Mouse (Mus musculus): ENCODE results near the gene Plxnd1. TPM values are rescaled to one million over a fixed set of nuclear protein-coding genes. Genes with fewer than 3 reads are reported as not detected.

Gene Plxnd1
- polyA plus RNA-seq, 1 experiment from 2014 or later: 25.2 TPM

GRCm38 (mm10) chr6:115918615-115919014, 76.2 kb downstream of the Plxnd1 start:
- Histone ChIP-seq H3K27me3 (no peaks in the 10 kb centered on the region), H3K4me3 (replicated peaks) (no peak overlapping the region), H3K36me3 (peaks cover 28% of the 10 kb centered on the region; the same call in 1 of the 2 replicates), H3K4me1 (replicated peaks) (no peaks in the 10 kb centered on the region; the same call in 1 of the 2 replicates), H3K9ac (replicated peaks) (no peak overlapping the region), H3K4me2 (no peak overlapping the region), H3K9me3 (no peaks in the 10 kb centered on the region), H3K27ac (no peak overlapping the region)
- no peak for ATAC-seq (ENCODE audit: insufficient number of reproducible peaks, insufficient read depth, low FRiP score, low TSS enrichment, low read depth)
- 94% methylated on average over 1 of the region's 1 CpGs for WGBS

GRCm38 (mm10) chr6:115916611-115917010, 78.2 kb downstream of the Plxnd1 start:
- H3K9me3 ChIP-seq: no peaks in the 10 kb centered on the region
- H3K4me2 ChIP-seq: no peak overlapping the region
- H3K4me1 ChIP-seq (replicated peaks): no peaks in the 10 kb centered on the region; the same call in 1 of the 2 replicates
- no peak for ATAC-seq (ENCODE audit: insufficient number of reproducible peaks, insufficient read depth, low FRiP score, low TSS enrichment, low read depth)
- H3K27me3 ChIP-seq: no peaks in the 10 kb centered on the region
- WGBS: 81% methylated on average over 5 of the region's 5 CpGs
- no peak overlapping the region for H3K4me3 ChIP-seq (replicated peaks)
- H3K27ac ChIP-seq: no peak overlapping the region
- no peak overlapping the region for H3K9ac ChIP-seq (replicated peaks)
- peaks cover 23% of the 10 kb centered on the region; the same call in 1 of the 2 replicates for H3K36me3 ChIP-seq

GRCm38 (mm10) chr6:115915601-115916445, 79.0 kb downstream of the Plxnd1 start:
- Histone ChIP-seq H3K4me2 (no peak overlapping the region), H3K27ac (no peak overlapping the region), H3K36me3 (peaks cover 25% of the 10 kb centered on the region; the same call in 1 of the 2 replicates), H3K9me3 (no peaks in the 10 kb centered on the region), H3K4me3 (replicated peaks) (no peak overlapping the region), H3K9ac (replicated peaks) (no peak overlapping the region), H3K27me3 (no peaks in the 10 kb centered on the region), H3K4me1 (replicated peaks) (no peaks in the 10 kb centered on the region; the same call in 1 of the 2 replicates)
- ATAC-seq (ENCODE audit: insufficient number of reproducible peaks, insufficient read depth, low FRiP score, low TSS enrichment, low read depth): no peak
- WGBS: 52% methylated on average over 17 of the region's 17 CpGs

- no peak for ATAC-seq (ENCODE audit: insufficient number of reproducible peaks, insufficient read depth, low FRiP score, low TSS enrichment, low read depth)
- Histone ChIP-seq H3K27ac (no peak overlapping the region), H3K4me2 (no peak overlapping the region), H3K36me3 (peaks cover 28% of the 10 kb centered on the region; the same call in 1 of the 2 replicates), H3K9ac (replicated peaks) (no peak overlapping the region), H3K4me3 (replicated peaks) (no peak overlapping the region), H3K9me3 (no peaks in the 10 kb centered on the region), H3K4me1 (replicated peaks) (no peaks in the 10 kb centered on the region; the same call in 1 of the 2 replicates), H3K27me3 (no peaks in the 10 kb centered on the region)
- WGBS: 83% methylated on average over 15 of the region's 15 CpGs
Measured at GRCm38 (mm10) chr6:115914511-115915202, 80.1 kb downstream of the Plxnd1 start.

- Histone ChIP-seq H3K27ac (no peak overlapping the region), H3K9me3 (no peaks in the 10 kb centered on the region), H3K9ac (replicated peaks) (0 out of 2 replicates have a peak overlapping the region, but pooled peaks have one; percentile 32), H3K27me3 (no peaks in the 10 kb centered on the region), H3K36me3 (peaks cover 30% of the 10 kb centered on the region; the same call in 1 of the 2 replicates), H3K4me3 (replicated peaks) (no peak overlapping the region), H3K4me2 (no peak overlapping the region), H3K4me1 (replicated peaks) (no peaks in the 10 kb centered on the region; the same call in 1 of the 2 replicates)
- WGBS: 80% methylated on average over 10 of the region's 10 CpGs
- no peak for ATAC-seq (ENCODE audit: insufficient number of reproducible peaks, insufficient read depth, low FRiP score, low TSS enrichment, low read depth)
Measured at GRCm38 (mm10) chr6:115913482-115913881, 81.3 kb downstream of the Plxnd1 start.

- no peak overlapping the region for H3K4me2 ChIP-seq
- no peaks in the 10 kb centered on the region; the same call in 1 of the 2 replicates for H3K4me1 ChIP-seq (replicated peaks)
- H3K36me3 ChIP-seq: peaks cover 34% of the 10 kb centered on the region
- H3K9me3 ChIP-seq: no peaks in the 10 kb centered on the region
- no peak overlapping the region for H3K9ac ChIP-seq (replicated peaks)
- 78% methylated on average over 6 of the region's 6 CpGs for WGBS
- H3K27me3 ChIP-seq: no peaks in the 10 kb centered on the region
- no peak overlapping the region for H3K4me3 ChIP-seq (replicated peaks)
- no peak for ATAC-seq (ENCODE audit: insufficient number of reproducible peaks, insufficient read depth, low FRiP score, low TSS enrichment, low read depth)
- H3K27ac ChIP-seq: no peak overlapping the region
Measured at GRCm38 (mm10) chr6:115911763-115912162, 83.0 kb downstream of the Plxnd1 start.

- H3K27me3 ChIP-seq: no peaks in the 10 kb centered on the region
- peaks cover 45% of the 10 kb centered on the region for H3K36me3 ChIP-seq
- no peaks in the 10 kb centered on the region for H3K9me3 ChIP-seq
- WGBS: 63% methylated on average over 8 of the region's 8 CpGs
- no peak overlapping the region for H3K27ac ChIP-seq
- H3K9ac ChIP-seq (replicated peaks): no peak overlapping the region
- no peak overlapping the region for H3K4me2 ChIP-seq
- H3K4me3 ChIP-seq (replicated peaks): no peak overlapping the region
- H3K4me1 ChIP-seq (replicated peaks): no peaks in the 10 kb centered on the region
- ATAC-seq (ENCODE audit: insufficient number of reproducible peaks, insufficient read depth, low FRiP score, low TSS enrichment, low read depth): no peak
Measured at GRCm38 (mm10) chr6:115909940-115910339, 84.9 kb downstream of the Plxnd1 start.

- H3K4me3 ChIP-seq (replicated peaks): no peak overlapping the region
- ATAC-seq (ENCODE audit: insufficient number of reproducible peaks, insufficient read depth, low FRiP score, low TSS enrichment, low read depth): no peak
- H3K27me3 ChIP-seq: no peaks in the 10 kb centered on the region
- no peaks in the 10 kb centered on the region for H3K4me1 ChIP-seq (replicated peaks)
- no peaks in the 10 kb centered on the region for H3K9me3 ChIP-seq
- H3K36me3 ChIP-seq: peaks cover 49% of the 10 kb centered on the region
- H3K27ac ChIP-seq: no peak overlapping the region
- H3K4me2 ChIP-seq: no peak overlapping the region
- 71% methylated on average over 3 of the region's 3 CpGs for WGBS
- H3K9ac ChIP-seq (replicated peaks): no peak overlapping the region
Measured at GRCm38 (mm10) chr6:115909052-115909451, 85.8 kb downstream of the Plxnd1 start.

- H3K27ac ChIP-seq: no peak overlapping the region
- H3K9me3 ChIP-seq: no peaks in the 10 kb centered on the region
- no peak overlapping the region for H3K4me3 ChIP-seq (replicated peaks)
- H3K4me1 ChIP-seq (replicated peaks): no peaks in the 10 kb centered on the region
- 57% methylated on average over 6 of the region's 6 CpGs for WGBS
- peaks cover 55% of the 10 kb centered on the region for H3K36me3 ChIP-seq
- H3K4me2 ChIP-seq: no peak overlapping the region
- H3K27me3 ChIP-seq: no peaks in the 10 kb centered on the region
- H3K9ac ChIP-seq (replicated peaks): no peak overlapping the region
- no peak for ATAC-seq (ENCODE audit: insufficient number of reproducible peaks, insufficient read depth, low FRiP score, low TSS enrichment, low read depth)
Measured at GRCm38 (mm10) chr6:115908421-115908982, 86.3 kb downstream of the Plxnd1 start.

GRCm38 (mm10) chr6:115906871-115907270, 87.9 kb downstream of the Plxnd1 start:
- Histone ChIP-seq H3K4me2 (no peak overlapping the region), H3K27ac (no peak overlapping the region), H3K9me3 (no peaks in the 10 kb centered on the region), H3K4me1 (replicated peaks) (peaks cover under 1% of the 10 kb centered on the region; the same call in 1 of the 2 replicates), H3K9ac (replicated peaks) (no peak overlapping the region), H3K4me3 (replicated peaks) (no peak overlapping the region), H3K27me3 (no peaks in the 10 kb centered on the region), H3K36me3 (peaks cover 67% of the 10 kb centered on the region)
- 77% methylated on average over 2 of the region's 2 CpGs for WGBS
- ATAC-seq (ENCODE audit: insufficient number of reproducible peaks, insufficient read depth, low FRiP score, low TSS enrichment, low read depth): no peak

GRCm38 (mm10) chr6:115906455-115906854, 88.3 kb downstream of the Plxnd1 start:
- Histone ChIP-seq H3K27ac (no peak overlapping the region), H3K9ac (replicated peaks) (no peak overlapping the region), H3K9me3 (no peaks in the 10 kb centered on the region), H3K36me3 (peaks cover 67% of the 10 kb centered on the region), H3K27me3 (no peaks in the 10 kb centered on the region), H3K4me2 (no peak overlapping the region), H3K4me1 (replicated peaks) (peaks cover 4% of the 10 kb centered on the region; the same call in 1 of the 2 replicates), H3K4me3 (replicated peaks) (no peak overlapping the region)
- WGBS: 87% methylated on average over 1 of the region's 1 CpGs
- no peak for ATAC-seq (ENCODE audit: insufficient number of reproducible peaks, insufficient read depth, low FRiP score, low TSS enrichment, low read depth)
